Mouse (Mus musculus) neural tube, embryonic 15.5 days (tissue): ENCODE data around the gene B4galt2. TPM values are rescaled to one million over a fixed set of nuclear protein-coding genes. Genes with fewer than 3 reads are reported as not detected.

ENCODE experiments used
- ATAC-seq: fragments of 200-750 bp; cut with Nextera tagmentation; 2 replicates; pipeline ENCODE4 v1.8.0; 2017; ENCODE audit warnings: mild to moderate bottlenecking, moderate TSS enrichment, moderate library complexity; ENCODE audit not compliant: low FRiP score
- H3K27ac ChIP-seq: fragments of 300-500 bp; sonication (generic); replicated peaks from 2 replicates; pipeline ENCODE4 v1.5.1; 2015; ENCODE audit warnings: mild to moderate bottlenecking, inconsistent platforms
- H3K27me3 ChIP-seq: fragments of 300-500 bp; sonication (generic); replicated peaks from 2 replicates; pipeline ENCODE4 v1.6.1; 2015; ENCODE audit warnings: inconsistent platforms
- H3K36me3 ChIP-seq: fragments of 300-500 bp; sonication (generic); 2 replicates; pipeline ENCODE4 v1.6.1; 2015; ENCODE audit warnings: inconsistent platforms
- H3K4me1 ChIP-seq: fragments of 300-500 bp; sonication (generic); 2 replicates; pipeline ENCODE4 v1.6.1; 2015; ENCODE audit warnings: inconsistent platforms
- H3K4me2 ChIP-seq: fragments of 300-500 bp; sonication (generic); 2 replicates; pipeline ENCODE4 v1.6.1; 2015; ENCODE audit warnings: inconsistent platforms, mild to moderate bottlenecking, moderate library complexity
- H3K4me3 ChIP-seq: fragments of 300-500 bp; sonication (generic); replicated peaks from 2 replicates; pipeline ENCODE4 v1.5.1; 2015; ENCODE audit warnings: mild to moderate bottlenecking, inconsistent platforms
- H3K9ac ChIP-seq: fragments of 300-500 bp; sonication (generic); replicated peaks from 2 replicates; pipeline ENCODE4 v1.6.1; 2015; ENCODE audit warnings: mild to moderate bottlenecking, inconsistent platforms
- H3K9me3 ChIP-seq: fragments of 300-500 bp; sonication (generic); replicated peaks from 2 replicates; pipeline ENCODE4 v1.6.1; 2016; ENCODE audit warnings: inconsistent platforms
- WGBS: fragments of 180-500 bp; shearing (Covaris S2); methylation state at CpG from one replicate; pipeline ENCODE4 v1.1.7; 2015; ENCODE audit warnings: mixed read lengths; 5-methylcytosine and 5-hydroxymethylcytosine counted together
- polyA plus RNA-seq: library from polyadenylated mRNA; unstranded; fragments of >200 nt; fragmentation: Nextera tagmentation; extraction: Ambion mirVana; gene quantifications from 2 replicates; pipeline ENCODE4 v1.2.1, GENCODE M21; 2015

B4galt2 gene
- polyA plus RNA-seq, 1 experiment from 2014 or later: 58.6 TPM

- Histone ChIP-seq H3K9ac (no peak overlapping the region), H3K4me3 (no peak overlapping the region), H3K27me3 (no peaks in the 10 kb centered on the region), H3K4me2 (no peak overlapping the region), H3K9me3 (no peaks in the 10 kb centered on the region), H3K4me1 (peaks cover 25% of the 10 kb centered on the region), H3K27ac (0 out of 2 replicates have a peak overlapping the region, but pooled peaks have one; percentile 9), H3K36me3 (peaks cover 5% of the 10 kb centered on the region)
- 93% methylated on average over 4 of the region's 4 CpGs for WGBS
- no peak for ATAC-seq
Measured at GRCm38 (mm10) chr4:117846261-117846660, 37.0 kb downstream of the B4galt2 start.

- H3K36me3 ChIP-seq: peaks cover 5% of the 10 kb centered on the region
- H3K4me1 ChIP-seq: peaks cover 25% of the 10 kb centered on the region
- no peaks in the 10 kb centered on the region for H3K27me3 ChIP-seq
- H3K4me2 ChIP-seq: no peak overlapping the region
- ATAC-seq: no peak
- WGBS: 51% methylated on average over 11 of the region's 11 CpGs
- H3K9me3 ChIP-seq: no peaks in the 10 kb centered on the region
- no peak overlapping the region for H3K4me3 ChIP-seq
- H3K27ac ChIP-seq: no peak overlapping the region
- no peak overlapping the region for H3K9ac ChIP-seq
Measured at GRCm38 (mm10) chr4:117845316-117845715, 38.0 kb downstream of the B4galt2 start.

- Histone ChIP-seq H3K4me1 (peaks cover 17% of the 10 kb centered on the region), H3K36me3 (peaks cover 5% of the 10 kb centered on the region), H3K4me3 (no peak overlapping the region), H3K27ac (no peak overlapping the region), H3K4me2 (no peak overlapping the region), H3K27me3 (no peaks in the 10 kb centered on the region), H3K9me3 (no peaks in the 10 kb centered on the region), H3K9ac (no peak overlapping the region)
- WGBS: 85% methylated on average over 5 of the region's 5 CpGs
- no peak for ATAC-seq
Measured at GRCm38 (mm10) chr4:117844467-117844866, 38.8 kb downstream of the B4galt2 start.

GRCm38 (mm10) chr4:117843101-117843500 is 40.2 kb downstream of the B4galt2 start:
- Histone ChIP-seq H3K9ac (no peak overlapping the region), H3K4me1 (peaks cover 10% of the 10 kb centered on the region; the same call in 1 of the 2 replicates), H3K9me3 (no peaks in the 10 kb centered on the region), H3K4me2 (no peak overlapping the region), H3K36me3 (peaks cover 5% of the 10 kb centered on the region), H3K4me3 (no peak overlapping the region), H3K27ac (no peak overlapping the region), H3K27me3 (no peaks in the 10 kb centered on the region)
- 93% methylated on average over 5 of the region's 5 CpGs for WGBS
- no peak for ATAC-seq

- Histone ChIP-seq H3K4me2 (no peak overlapping the region), H3K4me1 (peaks cover 10% of the 10 kb centered on the region), H3K9ac (no peak overlapping the region), H3K36me3 (peaks cover 5% of the 10 kb centered on the region), H3K9me3 (no peaks in the 10 kb centered on the region), H3K4me3 (no peak overlapping the region), H3K27me3 (no peaks in the 10 kb centered on the region), H3K27ac (no peak overlapping the region)
- ATAC-seq: no peak
- WGBS: 69% methylated on average over 3 of the region's 3 CpGs
Measured at GRCm38 (mm10) chr4:117841566-117841965, 41.7 kb downstream of the B4galt2 start.

GRCm38 (mm10) chr4:117840821-117841220 is 42.5 kb downstream of the B4galt2 start:
- 93% methylated on average over 5 of the region's 5 CpGs for WGBS
- Histone ChIP-seq H3K9ac (no peak overlapping the region), H3K4me1 (peaks cover 8% of the 10 kb centered on the region), H3K36me3 (peaks cover 2% of the 10 kb centered on the region), H3K27ac (no peak overlapping the region), H3K4me2 (no peak overlapping the region), H3K9me3 (no peaks in the 10 kb centered on the region), H3K27me3 (no peaks in the 10 kb centered on the region), H3K4me3 (no peak overlapping the region)
- no peak for ATAC-seq

GRCm38 (mm10) chr4:117839366-117839765 is 43.9 kb downstream of the B4galt2 start:
- H3K9ac ChIP-seq: no peak overlapping the region
- WGBS: 81% methylated on average over 6 of the region's 6 CpGs
- ATAC-seq: no peak

GRCm38 (mm10) chr4:117837271-117837670 is 46.0 kb downstream of the B4galt2 start:
- Histone ChIP-seq H3K9ac (no peak overlapping the region), H3K27ac (peak overlapping the region; percentile 95; the same call in 1 of the 2 replicates), H3K9me3 (no peaks in the 10 kb centered on the region), H3K36me3 (no peaks in the 10 kb centered on the region), H3K4me3 (no peak overlapping the region), H3K4me1 (peaks cover 21% of the 10 kb centered on the region), H3K4me2 (peak overlapping the region; percentile 87), H3K27me3 (no peaks in the 10 kb centered on the region)
- no peak for ATAC-seq
- 66% methylated on average over 4 of the region's 4 CpGs for WGBS

More at GRCm38 (mm10) chr4:117839366-117839765, 43.9 kb downstream of the B4galt2 start:
- H3K9me3 ChIP-seq: no peaks in the 10 kb centered on the region
- peaks cover 17% of the 10 kb centered on the region for H3K4me1 ChIP-seq
- H3K4me2 ChIP-seq: no peak overlapping the region
- H3K27me3 ChIP-seq: no peaks in the 10 kb centered on the region
- no peak overlapping the region for H3K4me3 ChIP-seq
- H3K36me3 ChIP-seq: no peaks in the 10 kb centered on the region
- no peak overlapping the region for H3K27ac ChIP-seq

- ATAC-seq: peak; percentile 91
- no peaks in the 10 kb centered on the region for H3K36me3 ChIP-seq
- 0 out of 2 replicates have a peak, but pooled peaks cover 7% of the 10 kb centered on the region for H3K27me3 ChIP-seq
- peaks cover 21% of the 10 kb centered on the region for H3K4me1 ChIP-seq
- H3K9me3 ChIP-seq: no peaks in the 10 kb centered on the region
- H3K4me3 ChIP-seq: peak overlapping the region; percentile 87
- H3K27ac ChIP-seq: peak overlapping the region; percentile 95
- peak overlapping the region; percentile 87 for H3K4me2 ChIP-seq
- peak overlapping the region; percentile 87 for H3K9ac ChIP-seq
- under 1% methylated on average over 48 of the region's 48 CpGs for WGBS
Measured at GRCm38 (mm10) chr4:117836204-117836767, 47.0 kb downstream of the B4galt2 start.

GRCm38 (mm10) chr4:117835531-117836111 is 47.7 kb downstream of the B4galt2 start:
- Histone ChIP-seq H3K4me3 (peak overlapping the region; percentile 87), H3K27me3 (0 out of 2 replicates have a peak, but pooled peaks cover 7% of the 10 kb centered on the region), H3K9ac (peak overlapping the region; percentile 87), H3K27ac (peak overlapping the region; percentile 95), H3K4me2 (peak overlapping the region; percentile 87), H3K4me1 (peaks cover 21% of the 10 kb centered on the region), H3K9me3 (no peaks in the 10 kb centered on the region), H3K36me3 (no peaks in the 10 kb centered on the region)
- ATAC-seq: peak; percentile 58
- WGBS: under 1% methylated on average over 60 of the region's 60 CpGs

GRCm38 (mm10) chr4:117834845-117835530 is 48.3 kb downstream of the B4galt2 start:
- Histone ChIP-seq H3K9me3 (no peaks in the 10 kb centered on the region), H3K4me2 (peak overlapping the region; percentile 87), H3K27me3 (0 out of 2 replicates have a peak, but pooled peaks cover 11% of the 10 kb centered on the region), H3K4me1 (peaks cover 27% of the 10 kb centered on the region), H3K27ac (peak overlapping the region; percentile 95), H3K36me3 (no peaks in the 10 kb centered on the region), H3K9ac (peak overlapping the region; percentile 87), H3K4me3 (peak overlapping the region; percentile 87)
- WGBS: under 1% methylated on average over 35 of the region's 36 CpGs
- ATAC-seq: peak; percentile 46
